Mouse (Mus musculus) skeletal muscle tissue, adult 2 months (tissue): ENCODE data around the gene Tcp11l1.

Experiments used
- DNase-seq: peaks from one replicate; pipeline ENCODE4 v3.0.0-alpha.2; 2012; ENCODE audit warnings: low read depth, low spot score

Tcp11l1 gene

DNA sequence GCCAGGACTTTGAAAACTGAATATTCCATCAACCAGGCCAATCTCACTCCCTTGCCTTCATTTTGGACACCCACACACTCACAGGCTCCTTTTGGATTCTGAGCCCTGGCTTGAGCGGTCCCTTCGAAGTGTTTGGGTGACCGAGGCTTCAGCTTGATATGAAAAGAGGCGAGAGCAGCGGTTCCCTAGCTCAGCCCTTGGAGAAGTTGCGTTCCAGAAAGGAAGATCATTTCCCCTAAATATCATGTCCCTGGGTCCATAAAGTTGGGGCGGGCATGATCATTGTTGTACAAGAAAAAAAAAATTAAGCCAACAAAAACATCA, 479 bp upstream of the Tcp11l1 start:
- DNase-seq = no peak

DNA sequence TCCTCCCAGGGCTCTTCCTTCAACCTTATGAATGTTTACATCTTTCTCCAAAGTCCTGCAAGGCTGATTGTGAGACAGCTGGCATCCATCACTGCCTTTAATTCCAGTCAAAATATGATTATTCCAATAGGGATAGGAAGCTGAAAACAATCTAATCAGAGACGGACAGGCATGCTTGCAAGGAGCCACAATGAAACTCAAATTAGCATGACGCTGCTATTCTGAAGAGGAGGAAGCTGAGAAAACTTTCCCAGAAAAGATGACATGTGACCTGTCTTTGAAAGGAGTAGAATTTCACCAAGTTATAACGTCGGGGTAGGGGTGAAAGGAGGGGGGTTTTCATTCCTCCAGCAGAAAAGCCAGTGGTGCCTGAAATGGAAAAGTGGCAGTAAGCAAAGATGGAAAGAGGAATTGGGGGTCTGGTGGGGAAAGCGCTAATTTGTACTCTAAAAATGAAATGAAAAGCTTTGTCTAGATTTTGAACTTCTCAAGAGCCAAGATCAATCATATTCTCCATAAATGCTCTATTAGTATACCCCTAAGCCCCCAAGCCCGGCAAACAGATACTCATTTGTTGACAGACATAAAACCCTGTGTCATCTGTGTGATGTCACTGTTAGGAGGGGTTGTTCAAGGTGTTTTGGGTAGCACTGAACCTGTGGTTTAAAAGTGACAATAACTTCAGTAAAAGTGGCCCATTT, 1.1 kb downstream of the Tcp11l1 start:
- DNase-seq = no peak

DNA sequence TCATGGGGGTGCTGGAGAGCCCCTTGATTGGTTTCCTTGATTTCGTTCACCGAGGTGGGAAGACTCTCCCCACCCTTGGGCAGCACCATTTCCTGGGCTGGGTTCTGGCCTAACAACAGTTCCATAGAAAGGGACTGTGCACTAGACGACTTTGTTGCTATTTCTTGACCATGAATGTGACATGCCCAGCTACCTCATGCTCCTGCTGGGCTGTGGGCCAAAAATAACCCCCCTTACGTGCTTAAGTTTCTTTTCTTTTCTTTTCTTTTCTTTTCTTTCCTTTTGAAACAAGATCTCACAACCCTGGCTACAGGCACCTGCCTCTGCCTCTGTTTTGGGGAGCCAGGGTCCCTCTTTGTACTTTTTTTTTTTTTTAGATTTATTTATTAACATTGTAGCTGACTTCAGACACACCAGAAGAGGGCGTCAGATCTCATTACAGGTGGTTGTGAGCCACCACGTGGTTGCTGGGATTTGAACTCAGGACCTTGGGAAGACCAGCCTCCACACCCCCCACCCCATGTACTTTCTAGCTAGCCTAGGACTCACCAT, 2.1 kb downstream of the Tcp11l1 start:
- no peak for DNase-seq

DNA sequence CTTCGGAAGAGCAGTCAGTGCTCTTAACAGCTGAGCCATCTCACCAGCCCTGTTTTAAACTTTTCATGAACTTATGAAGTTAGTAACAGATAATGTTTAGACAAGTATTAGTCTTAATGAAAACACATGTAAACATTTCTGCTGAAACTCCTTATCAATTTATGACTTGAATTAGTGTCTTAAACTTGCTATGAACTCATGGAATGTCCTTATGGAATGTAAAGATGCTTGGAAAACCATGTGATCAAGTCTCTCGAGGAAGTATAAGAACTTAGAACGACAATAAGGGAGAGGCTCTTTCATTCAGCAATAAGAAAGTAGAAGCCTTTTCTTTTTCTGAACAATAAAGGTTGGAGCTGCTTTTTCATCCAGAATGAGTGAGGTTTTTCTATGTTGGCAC, 7.6 kb downstream of the Tcp11l1 start:
- DNase-seq = no peak

DNA sequence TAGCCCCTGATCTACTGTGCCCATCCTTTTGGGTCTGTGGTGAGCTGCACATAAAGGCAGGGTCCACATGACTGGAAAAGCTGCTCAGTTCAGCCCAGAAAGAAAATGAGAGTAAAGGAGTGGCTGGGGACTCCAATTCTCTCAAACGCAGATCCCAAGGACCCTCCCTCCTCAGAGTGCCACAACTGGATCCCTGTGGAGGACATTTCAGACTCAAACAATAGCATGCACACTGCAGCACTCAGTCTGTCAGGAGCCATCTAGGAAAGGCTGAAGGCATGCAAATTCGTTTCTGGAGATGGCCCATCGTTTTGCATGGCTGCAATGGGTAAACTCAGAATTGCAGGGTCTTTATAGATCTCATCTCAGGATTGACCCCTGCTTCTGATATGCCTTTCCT, 8.8 kb downstream of the Tcp11l1 start:
- DNase-seq = no peak

DNA sequence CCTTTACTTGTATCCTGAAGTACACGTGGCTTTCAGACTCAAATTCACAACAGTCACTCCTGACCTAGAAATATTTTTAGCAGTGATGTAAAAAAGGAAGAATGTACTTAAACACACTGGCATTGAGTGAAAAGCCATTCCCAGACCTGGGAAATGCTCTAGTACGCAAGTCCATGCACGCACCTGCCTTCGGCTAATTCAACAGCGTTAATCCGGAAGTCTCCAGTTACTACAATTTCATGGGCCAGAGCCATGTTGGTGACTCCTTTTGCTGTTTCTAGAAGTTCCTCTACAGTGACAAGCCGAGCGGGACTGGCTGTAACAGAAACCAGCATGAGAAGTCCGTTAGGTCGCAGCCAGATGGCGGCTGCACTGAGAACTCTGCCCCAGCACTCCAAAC, 12.3 kb downstream of the Tcp11l1 start:
- DNase-seq = peak; percentile 13

DNA sequence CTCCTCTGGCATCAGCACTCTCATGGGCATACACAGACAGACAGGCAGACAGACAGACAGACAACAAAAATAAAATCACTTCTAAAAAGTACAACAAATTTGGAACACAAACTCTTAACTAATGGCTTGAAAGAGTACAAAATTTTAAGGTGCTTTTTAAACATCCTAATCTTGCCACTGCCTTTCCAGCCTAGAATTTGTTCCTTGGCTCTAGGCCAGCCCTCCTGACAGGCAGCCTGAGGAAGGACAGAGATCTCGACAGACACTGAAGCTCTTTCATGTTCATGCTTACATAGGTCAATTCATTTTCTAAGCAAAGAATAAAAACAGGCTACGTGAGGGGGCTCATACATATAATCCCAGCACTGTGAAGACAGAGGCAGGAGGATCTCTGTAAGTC, 19.4 kb downstream of the Tcp11l1 start:
- DNase-seq = no peak

DNA sequence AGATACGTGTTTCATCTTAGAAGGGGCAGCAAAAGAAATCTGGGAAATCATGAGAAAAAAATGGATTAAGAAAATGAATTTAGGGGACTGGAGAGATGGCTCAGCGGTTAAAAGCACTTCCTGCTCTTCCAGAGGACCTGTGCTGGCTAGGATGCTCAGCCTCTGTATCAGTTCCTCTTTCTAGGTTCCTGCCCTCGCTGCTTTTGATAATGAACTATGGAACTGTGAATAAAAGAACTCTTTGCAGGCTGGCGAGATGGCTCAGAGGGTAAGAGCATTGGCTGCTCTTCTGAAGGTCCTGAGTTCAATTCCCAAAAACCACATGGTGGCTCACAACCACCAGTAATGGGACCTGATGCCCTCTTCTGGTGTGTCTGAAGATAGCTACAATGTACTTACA, 21.2 kb downstream of the Tcp11l1 start:
- no peak for DNase-seq

DNA sequence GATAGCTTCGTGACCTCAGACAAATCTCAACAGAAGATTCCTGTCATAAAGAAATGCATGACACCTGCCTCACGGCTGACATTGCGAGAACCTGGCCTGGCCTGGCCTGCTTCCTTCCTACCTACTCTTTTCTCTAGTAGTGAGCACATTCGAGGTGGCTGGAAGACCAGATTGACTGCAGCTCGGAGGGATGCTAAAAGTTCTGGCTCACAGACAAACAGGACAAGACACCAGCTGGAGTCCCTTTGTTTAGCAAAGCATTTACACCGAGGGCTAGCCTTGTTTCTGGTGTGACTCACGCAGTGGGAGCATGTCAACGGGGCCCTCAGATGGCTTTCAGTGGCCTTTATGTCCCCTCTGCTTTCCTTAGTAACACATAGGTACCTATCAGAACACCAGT, 23.2 kb downstream of the Tcp11l1 start:
- no peak for DNase-seq

DNA sequence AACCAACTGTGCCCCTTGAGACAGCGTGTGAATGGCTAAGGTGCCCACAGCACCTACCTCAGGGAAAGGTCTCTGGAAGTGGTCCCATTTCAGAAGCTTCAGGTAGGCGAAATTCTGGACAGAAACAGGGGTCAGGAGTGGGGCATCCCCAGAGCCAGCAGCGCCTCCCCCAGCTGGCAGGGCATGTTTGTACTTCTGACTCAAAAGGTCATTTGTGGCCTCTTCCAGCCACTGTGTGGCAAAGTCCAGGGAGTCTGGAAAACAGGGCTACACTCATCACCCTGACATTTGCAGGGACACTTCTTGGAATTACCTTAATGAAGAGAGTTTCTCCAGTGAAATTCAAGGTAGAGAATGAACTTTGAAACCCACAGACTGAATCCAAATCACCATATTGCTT, 23.6 kb downstream of the Tcp11l1 start:
- DNase-seq = no peak

DNA sequence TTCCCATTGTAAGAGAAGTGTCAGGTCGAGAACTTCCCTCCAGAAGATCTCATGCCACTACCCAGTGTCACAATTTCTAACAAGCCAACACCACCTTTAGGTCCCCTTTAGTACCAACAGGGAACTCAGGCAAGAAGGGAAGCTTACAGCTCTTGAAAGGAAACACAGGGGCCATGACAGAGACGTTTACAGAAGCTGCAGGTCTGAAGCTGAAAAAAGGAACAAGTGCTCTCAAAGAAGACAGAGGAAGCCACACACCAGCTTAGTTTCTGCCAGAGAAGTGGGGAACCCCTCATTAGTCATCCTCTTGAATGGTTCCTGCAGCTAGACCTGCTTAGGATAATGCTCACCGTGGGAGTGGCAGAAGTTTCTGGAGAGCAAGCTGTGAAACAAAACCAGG, 24.7 kb downstream of the Tcp11l1 start:
- no peak for DNase-seq

DNA sequence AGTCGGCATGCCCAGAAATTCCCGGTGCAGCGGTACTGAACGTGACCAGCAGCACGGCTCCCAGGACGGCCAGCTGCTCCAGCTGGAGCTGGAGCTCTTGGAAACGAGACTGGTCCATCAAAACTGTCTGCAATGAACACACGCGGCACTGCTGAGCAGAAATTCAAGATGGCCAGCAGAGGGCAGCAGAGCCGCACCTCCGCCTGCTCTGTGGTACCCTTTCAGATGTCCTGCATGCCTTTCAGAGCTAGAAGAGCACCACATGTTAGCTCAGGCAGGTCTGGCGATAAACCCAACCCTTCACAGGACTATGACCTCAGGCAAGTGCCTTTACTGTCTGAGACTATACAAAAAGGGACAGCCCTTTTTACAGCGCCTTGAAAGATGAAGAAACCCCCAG, 26.6 kb downstream of the Tcp11l1 start:
- peak; percentile 65 for DNase-seq

DNA sequence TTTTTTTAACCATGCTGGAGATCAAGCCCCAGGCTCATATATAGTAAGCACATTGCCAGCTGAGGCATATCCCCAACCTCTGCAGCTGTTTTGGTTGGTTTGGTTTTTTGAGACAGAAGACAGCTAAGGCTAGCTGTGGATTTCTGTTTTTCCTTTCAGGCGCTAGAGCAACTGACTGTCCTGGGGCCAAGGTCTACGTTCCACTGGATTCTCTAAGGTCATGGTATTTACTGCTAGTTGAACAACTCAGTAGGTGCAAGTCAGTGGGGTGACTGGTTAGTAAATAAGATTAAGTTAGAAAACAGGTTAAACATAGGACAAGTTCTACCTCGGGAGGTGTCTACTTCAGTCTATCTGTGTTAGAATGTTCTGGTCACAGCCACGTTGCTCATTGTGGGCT, 27.2 kb downstream of the Tcp11l1 start:
- DNase-seq = no peak

DNA sequence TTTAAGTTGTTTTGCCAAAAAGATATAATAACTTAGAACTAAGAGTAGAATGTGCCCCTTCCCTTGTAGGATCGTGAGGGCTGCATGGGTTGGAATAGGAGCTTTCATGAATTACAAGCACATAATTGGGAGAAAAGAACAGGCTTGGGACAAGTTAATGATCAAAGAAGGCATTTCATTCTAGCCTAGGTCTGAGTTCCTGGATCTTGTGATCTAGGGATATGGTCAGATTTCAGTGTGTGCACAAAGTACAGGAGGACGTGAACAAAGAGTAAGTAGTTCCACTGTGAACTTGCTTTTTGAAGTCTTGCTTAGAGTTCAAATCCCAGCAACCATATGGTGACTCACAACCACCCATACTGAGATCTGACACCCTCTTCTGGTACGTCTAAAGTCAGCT, 34.6 kb downstream of the Tcp11l1 start:
- DNase-seq = no peak

DNA sequence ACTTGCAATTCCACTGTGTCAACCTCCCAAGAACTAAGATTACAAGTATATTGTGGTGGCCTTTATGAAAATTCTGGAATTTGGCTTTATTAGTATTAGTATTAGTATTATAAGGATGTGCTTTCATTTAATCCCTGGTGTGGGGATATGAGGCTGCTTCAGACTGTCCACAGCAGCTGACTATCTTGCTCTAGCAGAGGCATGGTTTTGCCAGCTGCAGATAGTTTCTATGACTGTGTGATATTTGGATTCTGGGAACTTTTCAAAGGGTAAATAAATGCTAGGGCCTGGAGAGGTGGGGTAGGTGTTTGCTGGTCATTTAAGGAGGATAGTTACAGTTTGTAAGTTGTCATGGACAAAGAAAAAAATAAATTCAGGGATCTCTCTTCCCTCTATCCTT, 40.2 kb downstream of the Tcp11l1 start:
- DNase-seq = no peak

DNA sequence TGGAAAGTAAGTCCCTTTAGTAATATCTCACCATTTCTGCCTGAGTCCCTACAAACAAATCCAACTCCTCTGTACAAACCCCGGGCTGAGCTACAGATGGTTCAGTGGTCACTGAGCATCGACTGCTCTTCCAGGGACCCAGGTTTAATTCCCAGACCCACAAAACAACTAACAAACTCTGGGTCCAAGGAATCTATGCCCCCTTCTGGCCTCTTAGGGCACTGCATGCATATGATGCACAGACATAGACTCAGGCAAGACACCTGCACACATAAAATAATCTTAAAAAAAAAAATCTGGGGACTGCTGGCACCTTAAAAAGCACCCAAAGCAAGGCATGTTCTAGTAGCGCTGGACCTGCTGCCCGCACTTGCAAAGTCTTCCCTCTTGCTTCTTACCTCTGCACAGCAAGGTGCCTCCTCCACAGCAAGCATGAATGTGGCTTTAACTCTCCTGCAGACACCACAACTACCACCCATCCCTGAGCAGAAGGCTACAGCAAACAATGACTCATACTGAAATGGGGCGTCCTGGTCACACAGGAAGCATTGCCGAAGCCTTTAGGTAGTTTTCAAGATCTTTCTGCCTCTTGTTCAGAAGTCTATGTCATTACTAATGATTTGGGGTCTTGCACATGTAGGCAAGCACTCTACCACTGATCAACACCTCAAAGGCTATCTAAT, 42.7 kb downstream of the Tcp11l1 start:
- DNase-seq = no peak

DNA sequence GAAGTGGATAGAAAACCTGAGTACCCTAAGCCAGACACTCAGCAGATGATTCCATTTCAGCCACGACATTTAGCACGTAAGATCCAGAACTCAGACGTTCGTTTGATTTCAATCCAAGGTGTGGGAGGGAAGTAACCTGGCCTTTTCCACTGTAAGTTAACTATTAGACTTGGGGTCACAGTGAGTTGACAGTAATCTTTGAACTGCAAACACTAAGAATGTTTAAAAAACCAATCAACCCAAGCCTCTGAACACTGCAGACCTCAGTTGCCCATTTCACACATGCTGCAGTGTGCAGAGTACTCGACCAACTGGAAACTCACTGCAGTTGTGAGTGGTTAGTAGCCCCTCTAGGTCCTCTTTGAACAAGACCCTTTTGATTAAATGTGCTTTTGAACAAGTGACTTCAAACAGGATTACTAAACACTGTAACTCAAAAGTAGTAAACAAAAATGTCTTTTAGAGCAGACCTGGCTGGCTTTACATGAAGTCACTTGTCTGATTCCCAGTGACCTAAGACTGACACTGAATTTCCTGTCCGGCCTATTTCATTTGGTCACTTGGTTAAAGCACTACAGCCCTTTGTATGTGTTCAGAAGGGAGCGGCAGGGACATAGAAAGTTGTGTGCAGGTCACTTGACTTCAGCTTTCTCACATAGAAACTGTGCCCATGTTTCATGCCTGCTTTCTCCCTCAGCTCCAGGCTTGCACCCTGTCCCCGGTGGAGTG, 48.4 kb downstream of the Tcp11l1 start:
- no peak for DNase-seq

DNA sequence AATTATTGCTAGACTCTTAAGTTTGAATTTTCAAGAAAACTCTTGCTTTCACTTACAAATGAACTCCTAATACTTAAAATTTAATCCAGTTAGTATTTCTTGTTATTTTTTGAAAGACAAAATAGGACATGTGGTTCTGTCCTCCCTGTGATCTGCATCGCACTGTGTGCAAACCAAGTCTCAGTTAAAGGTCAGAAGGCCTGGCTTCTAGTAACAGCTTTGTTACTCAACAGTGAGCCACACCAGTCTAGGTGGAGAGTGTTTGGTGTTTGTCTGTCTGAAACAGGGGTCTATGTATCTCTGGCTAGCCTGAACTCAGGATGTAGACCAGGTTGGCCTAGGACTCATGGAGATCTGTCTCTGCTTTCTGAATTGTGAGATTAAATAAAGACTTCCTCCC, 53.3 kb downstream of the Tcp11l1 start:
- no peak for DNase-seq

DNA sequence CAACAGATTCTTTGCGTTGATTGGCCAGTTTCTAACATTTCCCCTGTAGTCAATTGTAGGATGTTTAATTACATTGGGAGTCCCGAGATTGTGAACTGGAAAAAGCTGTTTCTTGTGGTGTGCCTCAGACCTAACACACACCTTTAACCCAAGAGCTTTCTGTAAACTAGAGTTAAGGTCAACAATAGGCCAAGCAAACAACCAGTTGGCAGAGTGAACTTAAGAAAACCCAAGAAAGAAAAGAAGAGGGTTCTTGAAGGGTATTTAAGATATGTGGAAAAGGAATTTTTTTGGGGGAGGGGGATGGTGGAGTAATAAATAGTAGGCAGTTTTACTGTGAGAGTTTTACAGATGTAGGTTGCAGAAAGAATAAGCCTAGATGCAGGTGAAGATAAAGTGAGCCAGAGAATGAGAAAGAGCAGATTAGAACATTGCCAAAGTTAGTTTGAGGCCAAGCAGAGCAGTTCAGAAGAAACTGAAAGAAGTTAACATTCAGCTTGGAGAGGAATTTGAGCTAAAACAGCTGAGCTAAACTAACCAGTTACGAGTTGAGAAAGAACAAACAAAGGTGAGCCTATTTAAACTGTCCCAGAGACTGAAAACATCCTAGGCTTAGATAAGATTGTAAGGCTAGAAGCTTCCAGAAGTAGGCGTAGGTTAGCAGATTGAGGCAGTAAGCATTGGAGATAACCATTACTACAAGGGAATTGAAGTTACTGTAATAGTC, 95.8 kb downstream of the Tcp11l1 start:
- DNase-seq = no peak

DNA sequence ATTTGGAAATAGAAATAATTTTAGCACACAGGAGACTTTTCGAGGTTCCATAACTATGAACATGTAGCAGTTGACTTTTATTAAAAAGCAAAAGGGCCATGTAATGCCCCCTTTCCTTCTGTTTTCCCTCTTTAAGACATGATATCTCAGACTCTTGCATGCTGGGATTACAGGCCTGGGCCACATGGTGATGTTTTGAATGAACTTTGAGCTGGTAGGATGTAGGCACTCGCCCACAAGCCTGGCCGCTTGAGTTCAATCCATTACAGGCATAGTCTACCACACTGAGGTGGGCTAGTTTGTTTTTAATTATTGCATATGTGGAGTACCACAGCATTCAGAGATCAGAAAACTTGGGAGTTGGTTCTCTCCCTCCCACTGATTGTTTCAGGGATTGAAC, 97.2 kb downstream of the Tcp11l1 start:
- DNase-seq = no peak
